Mouse (Mus musculus) frontal cortex, postnatal 14 days (tissue): ENCODE results near the gene Mettl26.
"Not testable (repeated sequence)": the region's sequence is repeated elsewhere in the genome, so short reads cannot be mapped to it uniquely, and the experiment has no call there.

Experiments
- DNase-seq, 2 experiments: peaks; one replicate each; pipeline ENCODE4 v3.0.0; 2022; ENCODE audit warnings: low spot score in 2 of 2

Mettl26 gene

GRCm38 (mm10) chr17:25868601-25869191 lies 6.2 kb upstream of the Mettl26 start, which contains the start of gene Mcrip2:
Gene Mcrip2 (minus strand): TSS chr17:25868764.
- DNase-seq: peak; percentile 71 to 72

- no peak for DNase-seq
These were observed 5.4 kb upstream of the Mettl26 start for GRCm38 (mm10) chr17:25869498-25869897.

- DNase-seq: no peak
These were observed 4.9 kb upstream of the Mettl26 start for GRCm38 (mm10) chr17:25869954-25870353.

GRCm38 (mm10) chr17:25871566-25871965 lies 3.3 kb upstream of the Mettl26 start:
- DNase-seq: not testable (repeated sequence)

GRCm38 (mm10) chr17:25872676-25873075 lies 2.2 kb upstream of the Mettl26 start:
- no peak for DNase-seq

- DNase-seq: no peak
These were observed 1.3 kb upstream of the Mettl26 start for GRCm38 (mm10) chr17:25873405-25874147.

- DNase-seq: no peak
These were observed 640 bp upstream of the Mettl26 start for GRCm38 (mm10) chr17:25874148-25874720.

- DNase-seq: peak; percentile 84 to 88
These were observed 580 bp downstream of the Mettl26 start for GRCm38 (mm10) chr17:25875171-25876136.

- no peak for DNase-seq
These were observed 1.6 kb downstream of the Mettl26 start for GRCm38 (mm10) chr17:25876347-25876915.

GRCm38 (mm10) chr17:25877025-25877424 lies 2.2 kb downstream of the Mettl26 start:
- DNase-seq: no peak

- DNase-seq: no peak
These were observed 3.1 kb downstream of the Mettl26 start for GRCm38 (mm10) chr17:25877741-25878610.

- DNase-seq: no peak
These were observed 3.8 kb downstream of the Mettl26 start for GRCm38 (mm10) chr17:25878611-25879180.

GRCm38 (mm10) chr17:25879261-25879660 lies 4.4 kb downstream of the Mettl26 start:
- DNase-seq: no peak

GRCm38 (mm10) chr17:25879750-25880149 lies 4.9 kb downstream of the Mettl26 start:
- DNase-seq: no peak

- DNase-seq: no peak
These were observed 5.5 kb downstream of the Mettl26 start, which contains the start of gene Wfikkn1 for GRCm38 (mm10) chr17:25880196-25880910. Gene Wfikkn1 (minus strand): TSS chr17:25880858.

- DNase-seq: no peak
These were observed 6.2 kb downstream of the Mettl26 start for GRCm38 (mm10) chr17:25880913-25881641.

GRCm38 (mm10) chr17:25881691-25882090 lies 6.8 kb downstream of the Mettl26 start:
- no peak for DNase-seq

GRCm38 (mm10) chr17:25882306-25882705 lies 7.4 kb downstream of the Mettl26 start:
- no peak for DNase-seq

- DNase-seq: no peak
These were observed 8.4 kb downstream of the Mettl26 start for GRCm38 (mm10) chr17:25883268-25883667.
